Mouse (Mus musculus): ENCODE measurements at regions not wholly inside any gene's neighbourhood (a gene's known extent, or its start where the extent isn't known, plus 50 kb on each side); places are given as distances from the start of the nearest gene placed in this dataset.

DNA sequence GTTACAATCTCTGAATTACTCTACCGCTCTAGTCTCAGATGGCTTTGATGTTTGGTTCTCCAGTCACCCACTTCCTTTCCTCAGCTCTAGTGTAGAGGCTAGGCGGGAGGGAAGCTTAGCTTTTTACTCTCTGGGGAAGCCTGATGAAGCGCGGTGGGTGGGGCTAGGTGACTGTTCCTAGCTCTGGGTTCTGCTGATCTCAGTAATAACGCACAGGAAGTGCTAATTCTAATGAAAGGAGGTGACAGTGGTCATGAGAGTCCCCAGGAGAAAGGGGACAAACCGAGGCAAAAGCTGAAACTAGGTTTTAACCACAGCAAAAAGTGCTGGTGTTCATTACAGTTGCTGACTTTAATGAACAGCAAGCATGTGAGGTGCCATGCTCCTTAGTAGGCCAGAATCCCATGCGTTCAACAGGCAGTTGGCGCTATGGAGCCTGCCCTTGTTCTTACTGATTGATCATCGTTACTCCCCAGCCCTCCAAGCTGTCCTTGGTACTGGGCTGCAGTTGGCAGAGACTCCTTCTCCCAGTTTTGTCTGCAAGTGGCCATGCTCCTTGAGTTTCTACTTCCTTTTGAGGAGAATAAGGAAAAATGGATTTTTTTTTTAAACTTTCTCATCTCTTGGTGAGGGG lies 687.9 kb upstream of the Car8 start:
- TF ChIP-seq CTCF (IDR thresholded peaks at IDR 0.05; ENCODE audit: control insufficient read depth, insufficient read depth, low read length), result no peak
- no peak for TF ChIP-seq POLR2A (IDR thresholded peaks at IDR 0.05; ENCODE audit: borderline replicate concordance, control insufficient read depth, low read depth, low read length)
